Mouse (Mus musculus) stomach, postnatal 0 days (tissue): ENCODE results near the gene Cd2. TPM values are rescaled to one million over a fixed set of nuclear protein-coding genes. Genes with fewer than 3 reads are reported as not detected.

Source experiments
- ATAC-seq: fragments of 200-750 bp; cut with Nextera tagmentation; 2 replicates; pipeline ENCODE4 v1.8.0; 2017; ENCODE audit not compliant: low FRiP score, low TSS enrichment
- DNase-seq: peaks from one replicate; pipeline ENCODE4 v3.0.0-alpha.2; 2016; ENCODE audit warnings: low spot score
- H3K27ac ChIP-seq: fragments of 300-500 bp; sonication (generic); replicated peaks from 2 replicates; pipeline ENCODE4 v1.5.1; 2014; ENCODE audit warnings: mild to moderate bottlenecking, control low read depth
- H3K27me3 ChIP-seq: fragments of 300-500 bp; sonication (generic); 2 replicates; pipeline ENCODE4 v1.6.1; 2014; ENCODE audit warnings: low read length; ENCODE audit not compliant: control insufficient read depth, insufficient read depth
- H3K36me3 ChIP-seq: fragments of 300-500 bp; sonication (generic); 2 replicates; pipeline ENCODE4 v1.6.1; 2014; ENCODE audit warnings: low read length, mixed read lengths; ENCODE audit not compliant: control insufficient read depth, insufficient read depth
- H3K4me1 ChIP-seq: fragments of 300-500 bp; sonication (generic); replicated peaks from 2 replicates; pipeline ENCODE4 v1.6.1; 2014; ENCODE audit warnings: antibody characterized with exemption; ENCODE audit not compliant: control insufficient read depth, insufficient read depth
- H3K4me2 ChIP-seq: fragments of 300-500 bp; sonication (generic); replicated peaks from 2 replicates; pipeline ENCODE4 v1.6.1; 2014; ENCODE audit warnings: low read depth, mild to moderate bottlenecking, control low read depth, moderate library complexity
- H3K4me3 ChIP-seq: fragments of 300-500 bp; sonication (generic); 2 replicates; pipeline ENCODE4 v1.5.1; 2014; ENCODE audit warnings: low read depth, low read length, control low read depth
- H3K9ac ChIP-seq: fragments of 300-500 bp; sonication (generic); 2 replicates; pipeline ENCODE4 v1.6.1; 2014; ENCODE audit warnings: mild to moderate bottlenecking, low read length, control low read depth, mixed read lengths
- H3K9me3 ChIP-seq: fragments of 300-500 bp; sonication (generic); 2 replicates; pipeline ENCODE4 v1.6.1; 2016; ENCODE audit warnings: low read length; ENCODE audit not compliant: control insufficient read depth
- CTCF ChIP-seq: IDR thresholded peaks from 2 replicates; pipeline ENCODE4 v1.5.1; 2016; ENCODE audit warnings: antibody characterized with exemption, low read depth, mild to moderate bottlenecking, moderate library complexity
- EP300 ChIP-seq: optimal IDR thresholded peaks from 2 replicates; pipeline ENCODE3; 2016; ENCODE audit warnings: antibody characterized with exemption
- WGBS: fragments of 180-500 bp; shearing (Covaris S2); extraction: QIAGEN DNeasy Blood & Tissue Kit; methylation state at CpG from one replicate; pipeline ENCODE4 v1.1.7; 2014; 5-methylcytosine and 5-hydroxymethylcytosine counted together
- polyA plus RNA-seq: library from polyadenylated mRNA; unstranded; fragments of >200 nt; fragmentation: Nextera tagmentation; extraction: Ambion mirVana; gene quantifications from 2 replicates; pipeline ENCODE4 v1.2.1, GENCODE M21; 2015

The Cd2 gene
- polyA plus RNA-seq, 1 experiment from 2014 or later = not detected

DNA sequence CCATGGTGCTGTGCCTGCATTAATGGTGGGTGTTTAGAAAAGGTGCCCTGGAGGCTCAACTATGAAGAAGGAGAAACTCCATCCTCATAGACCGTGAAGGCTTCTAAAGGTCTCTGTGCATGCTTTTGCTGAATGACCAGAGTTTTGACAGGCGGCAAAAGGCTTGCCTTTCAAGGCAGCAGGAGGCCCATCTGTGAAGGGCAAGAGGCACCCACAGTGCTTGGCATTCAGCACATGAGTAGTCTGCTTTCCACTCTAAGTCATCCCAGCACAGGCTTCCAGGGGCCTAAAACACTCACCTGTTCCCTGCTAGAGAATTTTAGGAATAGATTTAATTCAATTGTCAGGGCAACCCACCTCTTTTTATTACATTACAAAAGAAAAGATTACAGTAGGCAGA lies 17.3 kb upstream of the Cd2 start:
- Histone ChIP-seq H3K9ac (no peak overlapping the region), H3K9me3 (no peaks in the 10 kb centered on the region), H3K27ac (no peak overlapping the region), H3K4me2 (no peak overlapping the region), H3K36me3 (no peaks in the 10 kb centered on the region), H3K4me1 (no peaks in the 10 kb centered on the region), H3K27me3 (no peaks in the 10 kb centered on the region), H3K4me3 (no peak overlapping the region)
- 92% methylated on average over 2 of the region's 2 CpGs for WGBS
- ATAC-seq = no peak
- TF ChIP-seq EP300 = no peak
- no peak for TF ChIP-seq CTCF
- DNase-seq = no peak

DNA sequence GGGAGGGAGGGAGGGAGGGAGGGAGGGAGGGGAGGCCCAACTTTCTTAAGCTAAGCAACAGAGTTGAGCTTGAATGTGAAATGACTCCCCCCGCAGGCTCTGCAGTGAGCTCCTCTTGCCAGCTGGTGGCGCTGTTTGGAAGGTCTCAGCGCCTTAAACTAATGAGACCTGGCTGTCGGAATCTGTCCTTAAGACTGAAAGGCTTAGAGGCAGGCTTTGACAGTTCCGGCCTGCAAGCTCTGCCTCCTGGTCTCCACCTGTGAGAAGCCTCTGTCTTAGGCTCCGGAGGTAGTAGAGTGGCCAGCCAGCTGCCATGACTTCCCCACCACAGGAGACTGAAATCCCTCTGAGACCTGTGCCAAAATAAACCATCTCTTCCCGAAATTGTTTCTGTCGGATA lies 16.4 kb upstream of the Cd2 start:
- DNase-seq (peak; percentile 81), ATAC-seq (0 out of 2 replicates have a peak, but pooled peaks have one; percentile 41)
- Histone ChIP-seq H3K4me1 (no peaks in the 10 kb centered on the region), H3K9ac (no peak overlapping the region), H3K27ac (no peak overlapping the region), H3K36me3 (no peaks in the 10 kb centered on the region), H3K4me3 (no peak overlapping the region), H3K9me3 (no peaks in the 10 kb centered on the region), H3K27me3 (no peaks in the 10 kb centered on the region), H3K4me2 (no peak overlapping the region)
- no peak for TF ChIP-seq EP300
- peak; percentile 80 for TF ChIP-seq CTCF
- WGBS = 9% methylated on average over 8 of the region's 8 CpGs

DNA sequence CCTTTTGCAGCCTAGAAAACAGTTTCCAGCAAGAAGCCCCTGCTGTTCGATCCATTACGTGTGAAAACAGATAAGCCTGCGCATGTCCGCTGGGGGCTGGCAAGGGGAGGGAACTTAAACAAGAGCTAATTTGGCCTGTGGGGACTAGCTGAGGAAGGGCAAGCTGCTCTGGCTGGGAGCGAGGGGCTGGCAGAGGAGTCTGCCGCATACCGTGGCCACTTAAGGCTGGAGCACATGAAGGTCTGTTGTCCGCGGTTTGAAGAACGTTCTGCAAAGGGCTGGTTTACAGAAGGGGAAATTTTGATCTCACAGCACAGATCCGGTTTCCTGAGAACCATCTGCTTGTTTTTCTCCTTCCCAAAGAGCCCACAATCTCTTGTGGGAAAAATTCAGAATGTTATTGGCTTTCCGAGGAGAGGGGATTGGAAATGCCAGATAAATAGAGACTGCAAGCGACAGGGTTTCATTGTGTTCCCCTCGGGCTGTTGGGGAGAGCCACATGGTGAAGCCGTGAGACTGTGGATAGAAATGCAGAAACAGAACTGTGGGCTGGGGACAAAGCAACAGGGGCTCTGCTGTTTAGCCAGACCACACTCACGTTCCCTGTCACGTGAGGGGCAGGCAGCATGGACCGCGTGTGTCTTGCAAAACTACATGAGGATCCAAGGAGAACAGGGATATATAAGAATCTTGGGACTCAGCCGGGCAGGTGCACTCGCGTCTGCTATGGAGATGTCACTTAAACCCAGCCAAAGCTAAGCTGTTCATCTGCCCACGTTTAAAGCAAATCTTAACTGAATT lies 12.7 kb upstream of the Cd2 start:
- Histone ChIP-seq H3K4me3 (no peak overlapping the region), H3K9me3 (no peaks in the 10 kb centered on the region), H3K36me3 (no peaks in the 10 kb centered on the region), H3K9ac (no peak overlapping the region), H3K27ac (no peak overlapping the region), H3K4me2 (peak overlapping the region; percentile 34), H3K4me1 (no peaks in the 10 kb centered on the region), H3K27me3 (no peaks in the 10 kb centered on the region)
- ATAC-seq (no peak), DNase-seq (no peak)
- TF ChIP-seq CTCF (no peak), EP300 (no peak)
- 20% methylated on average over 23 of the region's 23 CpGs for WGBS

DNA sequence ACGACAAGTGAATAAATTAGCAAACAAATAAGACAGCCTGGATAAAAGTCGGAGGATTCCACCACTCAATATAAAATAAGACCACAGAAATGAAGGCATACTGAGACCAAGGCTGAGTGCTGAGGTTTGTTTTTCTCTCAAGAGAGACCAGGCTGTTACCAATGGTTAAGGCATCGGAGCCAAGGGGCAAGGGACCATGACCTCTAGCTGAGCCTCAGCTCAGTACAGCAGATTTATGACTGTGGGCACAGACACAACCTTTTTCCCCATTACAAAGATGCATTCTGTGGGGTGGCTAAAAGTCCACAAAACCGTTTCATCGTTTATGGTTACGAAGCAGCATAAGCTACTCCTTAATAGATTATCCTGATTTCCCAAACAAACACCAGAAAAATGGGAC lies 11.9 kb upstream of the Cd2 start:
- Histone ChIP-seq H3K4me3 (no peak overlapping the region), H3K4me2 (no peak overlapping the region), H3K27ac (no peak overlapping the region), H3K9ac (no peak overlapping the region), H3K4me1 (no peaks in the 10 kb centered on the region), H3K9me3 (no peaks in the 10 kb centered on the region), H3K27me3 (no peaks in the 10 kb centered on the region), H3K36me3 (no peaks in the 10 kb centered on the region)
- 66% methylated on average over 6 of the region's 6 CpGs for WGBS
- TF ChIP-seq EP300 (no peak), CTCF (no peak)
- ATAC-seq (no peak), DNase-seq (no peak)

DNA sequence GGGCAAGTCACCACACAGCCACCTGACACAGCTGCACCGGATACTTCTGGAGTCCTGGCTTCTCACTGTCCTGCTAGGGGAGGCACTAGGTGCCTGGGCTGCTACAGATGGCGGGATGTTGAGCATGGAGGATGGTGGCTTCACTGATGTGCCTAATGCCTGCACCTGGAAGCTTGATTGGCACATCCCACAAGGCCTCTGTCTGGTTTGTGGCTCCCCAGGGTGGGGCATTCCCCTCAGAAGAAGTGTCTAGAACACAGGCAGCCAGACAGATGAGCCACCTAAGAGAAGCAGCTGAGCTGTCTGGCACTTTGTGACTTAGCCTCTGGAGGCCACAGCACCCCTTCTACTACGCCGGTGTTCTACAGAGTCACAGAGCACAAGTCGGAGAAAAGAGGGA lies 9.5 kb upstream of the Cd2 start:
- no peak; the same call in 1 of the 2 replicates for ATAC-seq
- 81% methylated on average over 5 of the region's 5 CpGs for WGBS
- Histone ChIP-seq H3K4me1 (no peaks in the 10 kb centered on the region), H3K9me3 (no peaks in the 10 kb centered on the region), H3K9ac (no peak overlapping the region), H3K27me3 (no peaks in the 10 kb centered on the region), H3K36me3 (no peaks in the 10 kb centered on the region), H3K4me3 (no peak overlapping the region), H3K27ac (no peak overlapping the region), H3K4me2 (no peak overlapping the region)
- no peak for DNase-seq
- TF ChIP-seq CTCF (no peak), EP300 (no peak)
